Mouse (Mus musculus) megakaryocyte, embryonic 14.5 days (primary cell): ENCODE data around the gene Prr19.

Experiments used
- FLI1 ChIP-seq: IDR thresholded peaks from 2 replicates; pipeline ENCODE4 v1.6.1; 2012; ENCODE audit warnings: low read length, inconsistent platforms, mixed read lengths
- GATA1 ChIP-seq: IDR thresholded peaks from 3 replicates; pipeline ENCODE4 v1.6.1; 2012; ENCODE audit warnings: mixed read lengths, low read length, inconsistent platforms, borderline replicate concordance

DNA sequence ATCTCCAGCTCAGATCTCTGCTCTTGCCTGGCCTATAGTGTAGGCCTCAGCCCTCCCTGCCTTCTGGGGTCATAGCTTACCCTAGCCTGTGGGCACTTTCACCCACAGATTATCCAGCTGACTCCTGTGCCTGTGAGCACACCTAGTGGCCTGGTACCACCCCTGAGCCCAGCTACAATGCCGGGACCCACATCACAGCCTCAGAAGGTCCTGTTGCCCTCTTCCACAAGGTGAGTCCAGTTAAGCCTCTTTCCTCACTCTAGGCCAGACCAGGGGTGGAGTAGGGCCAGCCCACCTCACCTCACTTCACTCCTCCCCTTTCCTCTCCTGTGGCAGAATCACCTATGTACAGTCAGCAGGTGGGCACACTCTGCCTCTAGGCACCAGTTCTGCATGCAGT is 10.7 kb upstream of the Prr19 start:
- TF ChIP-seq GATA1 (no peak), FLI1 (no peak)
